8 mouse cellular contexts compared by ENCODE assay signal in genomic region chr1:36308966-36309475, GRCm38 (mm10). TPM values are rescaled to one million over a fixed set of nuclear protein-coding genes. Genes with fewer than 3 reads are reported as not detected.
DNase-seq lines count a peak whose midpoint lies in the region; ATAC-seq lines count a peak whose summit lies in the region.

No protein-coding gene starts in this region.

- H3K27me3 ChIP-seq in erythroblast, embryonic 14.5 days (ENCODE audit: control insufficient read depth), result peaks cover 48% of the 10 kb centered on the region
- H3K27me3 ChIP-seq in megakaryocyte, embryonic 14.5 days (replicated peaks), result peaks cover 86% of the 10 kb centered on the region
- H3K27me3 ChIP-seq in hindbrain, embryonic 15.5 days, result peaks cover 12% of the 10 kb centered on the region; the same call in 1 of the 2 replicates
- 0 out of 2 replicates have a peak, but pooled peaks cover 10% of the 10 kb centered on the region for H3K27me3 ChIP-seq in neural tube, embryonic 15.5 days (replicated peaks)

- peaks cover 28% of the 10 kb centered on the region for H3K4me1 ChIP-seq in erythroblast, embryonic 14.5 days (ENCODE audit: control insufficient read depth)
- peaks cover 30% of the 10 kb centered on the region for H3K4me1 ChIP-seq in megakaryocyte, embryonic 14.5 days
- peaks cover 17% of the 10 kb centered on the region for H3K4me1 ChIP-seq in hindbrain, embryonic 15.5 days (replicated peaks)
- H3K4me1 ChIP-seq in neural tube, embryonic 15.5 days, result peaks cover 18% of the 10 kb centered on the region

- peak overlapping the region; percentile 77 for H3K4me3 ChIP-seq in erythroblast, embryonic 14.5 days (replicated peaks)
- peak overlapping the region; percentile 93 for H3K4me3 ChIP-seq in megakaryocyte, embryonic 14.5 days (replicated peaks)
- no peak overlapping the region; the same call in 1 of the 2 replicates for H3K4me3 ChIP-seq in hindbrain, embryonic 15.5 days
- no peak overlapping the region for H3K4me3 ChIP-seq in neural tube, embryonic 15.5 days (replicated peaks)

- 58% methylated on average over 9 of the region's 9 CpGs for WGBS in hindbrain, embryonic 15.5 days
- WGBS in neural tube, embryonic 15.5 days, result 59% methylated on average over 9 of the region's 9 CpGs

- H3K4me2 ChIP-seq in hindbrain, embryonic 15.5 days, result peak overlapping the region; percentile 97
- peak overlapping the region; percentile 94 for H3K4me2 ChIP-seq in neural tube, embryonic 15.5 days

- no peak for DNase-seq in cerebellum, adult 8-10 months

- no peaks in the 10 kb centered on the region for H3K9me3 ChIP-seq in erythroblast, embryonic 14.5 days (ENCODE audit: control insufficient read depth, low read length)
- H3K9me3 ChIP-seq in megakaryocyte, embryonic 14.5 days, result peaks cover 2% of the 10 kb centered on the region; the same call in 1 of the 2 replicates
- H3K9me3 ChIP-seq in hindbrain, embryonic 15.5 days, result no peaks in the 10 kb centered on the region
- H3K9me3 ChIP-seq in neural tube, embryonic 15.5 days (replicated peaks), result no peaks in the 10 kb centered on the region

- no peaks in the 10 kb centered on the region for H3K36me3 ChIP-seq in erythroblast, embryonic 14.5 days (ENCODE audit: control insufficient read depth)
- no peaks in the 10 kb centered on the region for H3K36me3 ChIP-seq in megakaryocyte, embryonic 14.5 days (replicated peaks; ENCODE audit: low read length)
- H3K36me3 ChIP-seq in hindbrain, embryonic 15.5 days, result no peaks in the 10 kb centered on the region
- H3K36me3 ChIP-seq in neural tube, embryonic 15.5 days, result no peaks in the 10 kb centered on the region

- H3K27ac ChIP-seq in hindbrain, embryonic 15.5 days (replicated peaks), result no peak overlapping the region
- H3K27ac ChIP-seq in neural tube, embryonic 15.5 days (replicated peaks), result no peak overlapping the region

- no peak overlapping the region for H3K9ac ChIP-seq in hindbrain, embryonic 15.5 days
- H3K9ac ChIP-seq in neural tube, embryonic 15.5 days (replicated peaks), result no peak overlapping the region

- ATAC-seq in erythroblast, adult 5-6 weeks (replicated peaks; ENCODE audit: low FRiP score, poor library complexity, severe bottlenecking), result no peak
- no peak for ATAC-seq in megakaryocyte, adult 5-6 weeks (ENCODE audit: poor library complexity, severe bottlenecking)
- no peak for ATAC-seq in hindbrain, embryonic 15.5 days (ENCODE audit: low FRiP score, low read depth)
- ATAC-seq in neural tube, embryonic 15.5 days (ENCODE audit: low FRiP score), result no peak
- no peak for ATAC-seq in granulocyte monocyte progenitor cell, adult 5-6 weeks (replicated peaks; ENCODE audit: poor library complexity, severe bottlenecking)

RNA-seq across cellular contexts. Expression of gene Arid5a, which starts 1.5 kb away (rescaled TPM):
- 0.18 and 0.29 TPM in 2 replicates for polyA plus RNA-seq in erythroblast, embryonic 14.5 days (2012)
- 2.3 and 5.6 TPM in 2 replicates for total RNA-seq in erythroblast, adult 5-6 weeks (2015; ENCODE audit: low replicate concordance)
- total RNA-seq in erythroblast, adult 5-6 weeks (2017; ENCODE audit: low replicate concordance), result 2.6 and 3.2 TPM in 2 replicates
- polyA plus RNA-seq in megakaryocyte, embryonic 14.5 days (2012; ENCODE audit: insufficient read depth, low replicate concordance), result 4.4 and 17.4 TPM in 2 replicates
- 14.1 and 14.6 TPM in 2 replicates for total RNA-seq in megakaryocyte, adult 5-6 weeks (2015)
- total RNA-seq in megakaryocyte, adult 5-6 weeks (2017), result 27.0 and 31.9 TPM in 2 replicates
- polyA plus RNA-seq in hindbrain, embryonic 15.5 days (2015; fragmentation: Nextera tagmentation; extraction: Ambion mirVana), result 6.6 and 6.7 TPM in 2 replicates
- 3.7 and 9.8 TPM in 2 replicates for polyA plus RNA-seq in neural tube, embryonic 15.5 days (2015; fragmentation: Nextera tagmentation; extraction: Ambion mirVana)
- 36.0 and 42.2 TPM in 2 replicates for total RNA-seq in granulocyte monocyte progenitor cell, adult 5-6 weeks (2014; fragmentation: Nextera tagmentation)
- total RNA-seq in granulocyte monocyte progenitor cell, adult 5-6 weeks (2017), result 33.7 and 33.9 TPM in 2 replicates

RNA-seq across cellular contexts. Expression of gene Neurl3, which starts 34.5 kb away (rescaled TPM):
- 0.02 and 0.03 TPM in 2 replicates for polyA plus RNA-seq in erythroblast, embryonic 14.5 days (2012)
- 8.6 and 14.2 TPM in 2 replicates for total RNA-seq in erythroblast, adult 5-6 weeks (2015; ENCODE audit: low replicate concordance)
- 8.0 and 9.1 TPM in 2 replicates for total RNA-seq in erythroblast, adult 5-6 weeks (2017; ENCODE audit: low replicate concordance)
- 10.2 and 15.0 TPM in 2 replicates for polyA plus RNA-seq in megakaryocyte, embryonic 14.5 days (2012; ENCODE audit: insufficient read depth, low replicate concordance)
- 54.2 and 57.5 TPM in 2 replicates for total RNA-seq in megakaryocyte, adult 5-6 weeks (2015)
- total RNA-seq in megakaryocyte, adult 5-6 weeks (2017), result 66.0 and 68.3 TPM in 2 replicates
- polyA plus RNA-seq in hindbrain, embryonic 15.5 days (2015; fragmentation: Nextera tagmentation; extraction: Ambion mirVana), result 1.6 TPM in 2 replicates
- polyA plus RNA-seq in neural tube, embryonic 15.5 days (2015; fragmentation: Nextera tagmentation; extraction: Ambion mirVana), result 2.2 and 3.2 TPM in 2 replicates
- total RNA-seq in granulocyte monocyte progenitor cell, adult 5-6 weeks (2014; fragmentation: Nextera tagmentation), result 9.8 and 13.1 TPM in 2 replicates
- total RNA-seq in granulocyte monocyte progenitor cell, adult 5-6 weeks (2017), result 14.4 and 17.5 TPM in 2 replicates

RNA-seq across cellular contexts. Expression of gene Kansl3, which starts 60.0 kb away (rescaled TPM):
- polyA plus RNA-seq in erythroblast, embryonic 14.5 days (2012), result 1.1 and 1.2 TPM in 2 replicates
- 1.9 and 4.6 TPM in 2 replicates for total RNA-seq in erythroblast, adult 5-6 weeks (2015; ENCODE audit: low replicate concordance)
- 10.1 and 13.5 TPM in 2 replicates for total RNA-seq in erythroblast, adult 5-6 weeks (2017; ENCODE audit: low replicate concordance)
- 5.8 and 6.6 TPM in 2 replicates for polyA plus RNA-seq in megakaryocyte, embryonic 14.5 days (2012; ENCODE audit: insufficient read depth, low replicate concordance)
- total RNA-seq in megakaryocyte, adult 5-6 weeks (2015), result 12.6 and 13.9 TPM in 2 replicates
- 28.2 and 31.5 TPM in 2 replicates for total RNA-seq in megakaryocyte, adult 5-6 weeks (2017)
- polyA plus RNA-seq in hindbrain, embryonic 15.5 days (2015; fragmentation: Nextera tagmentation; extraction: Ambion mirVana), result 37.9 and 38.9 TPM in 2 replicates
- 36.0 and 36.7 TPM in 2 replicates for polyA plus RNA-seq in neural tube, embryonic 15.5 days (2015; fragmentation: Nextera tagmentation; extraction: Ambion mirVana)
- 37.2 and 57.8 TPM in 2 replicates for total RNA-seq in granulocyte monocyte progenitor cell, adult 5-6 weeks (2014; fragmentation: Nextera tagmentation)
- 36.9 and 40.2 TPM in 2 replicates for total RNA-seq in granulocyte monocyte progenitor cell, adult 5-6 weeks (2017)

Comparison
In these comparisons a context has a peak if more than half of its experiments do, and no peak if none do; other contexts are left out.
1. H3K4me3 ChIP-seq: peak in erythroblast, embryonic 14.5 days (single experiment) and megakaryocyte, embryonic 14.5 days (single experiment); none in hindbrain, embryonic 15.5 days (single experiment) and neural tube, embryonic 15.5 days (single experiment).